ENCODE assay signal across 18 mouse cellular contexts in the genomic region with DNA sequence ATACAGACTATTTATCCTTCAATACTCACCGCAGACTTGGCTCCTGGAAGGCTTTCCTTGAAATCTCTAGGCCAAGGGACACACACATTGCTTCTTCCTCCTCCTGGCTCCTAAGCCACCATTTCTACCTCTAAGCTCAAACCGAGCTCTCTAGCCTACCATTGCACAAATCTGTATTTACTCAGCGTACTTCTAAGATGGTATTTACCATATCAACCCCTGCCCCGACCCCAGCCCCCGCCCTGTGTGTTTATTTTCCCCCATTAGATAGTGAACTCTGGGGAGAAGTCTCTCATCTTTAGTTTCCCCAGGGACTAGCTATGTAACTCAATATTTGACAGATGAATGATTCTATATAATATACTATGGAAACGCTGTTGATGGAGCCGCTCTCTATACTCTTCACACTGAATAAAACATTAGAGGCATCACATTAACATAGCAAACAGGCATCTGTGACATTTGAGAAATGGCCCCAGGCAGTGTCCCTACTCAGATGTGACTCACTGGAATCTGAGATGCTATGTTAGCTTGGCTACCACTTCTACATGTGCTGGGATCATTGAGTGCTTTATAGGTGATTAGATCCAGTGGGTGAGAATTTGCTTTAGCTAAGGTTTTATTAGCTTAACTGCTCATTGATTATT.
A peak's percentile ranks its signal among the peaks of the same experiment; 100 is the strongest.
DNase-seq lines count a peak whose midpoint lies in the region; ATAC-seq lines count a peak whose summit lies in the region.
"Had no signal": no experiment of that assay in that cellular context is flagged by ENCODE, and none has a peak within 500 bp of the region (broad histone marks: within the 10 kb centered on the region; RNA-seq: fewer than 3 reads in every experiment).

No protein-coding gene starts in this region.

- peaks cover 21% of the 10 kb centered on the region; the same call in 1 of the 2 replicates for H3K27me3 ChIP-seq in forebrain, embryonic 12.5 days
- peaks cover 13% of the 10 kb centered on the region; the same call in 1 of the 2 replicates for H3K27me3 ChIP-seq in forebrain, embryonic 10.5 days (ENCODE audit: poor library complexity, severe bottlenecking)
- no peaks in the 10 kb centered on the region for H3K27me3 ChIP-seq in neural tube, embryonic 12.5 days (replicated peaks)
- no peaks in the 10 kb centered on the region for H3K27me3 ChIP-seq in midbrain, embryonic 12.5 days
- H3K27me3 ChIP-seq: heart, embryonic 13.5 days had no signal

- peak overlapping the region; percentile 25; the same call in 1 of the 2 replicates for H3K27ac ChIP-seq in forebrain, embryonic 12.5 days
- H3K27ac ChIP-seq in forebrain, embryonic 10.5 days: no peak overlapping the region
- no peak overlapping the region for H3K27ac ChIP-seq in neural tube, embryonic 12.5 days
- peak overlapping the region; percentile 70 for H3K27ac ChIP-seq in midbrain, embryonic 12.5 days (replicated peaks)
- H3K27ac ChIP-seq: heart, embryonic 13.5 days had no signal

- ATAC-seq in forebrain, embryonic 12.5 days (ENCODE audit: low FRiP score): peak; percentile 58; the same call in 1 of the 2 replicates
- peak; percentile 88 for ATAC-seq in neural tube, embryonic 12.5 days (ENCODE audit: low FRiP score, low read depth)
- ATAC-seq in midbrain, embryonic 12.5 days (ENCODE audit: low FRiP score, low read depth): peak; percentile 87
- ATAC-seq: inflammation-experienced regulatory T-cells, adult 6 months had no signal

- H3K4me1 ChIP-seq in forebrain, embryonic 12.5 days: peaks cover 11% of the 10 kb centered on the region; the same call in 1 of the 2 replicates
- peaks cover 6% of the 10 kb centered on the region; the same call in 1 of the 2 replicates for H3K4me1 ChIP-seq in forebrain, embryonic 10.5 days
- H3K4me1 ChIP-seq in neural tube, embryonic 12.5 days: no peaks in the 10 kb centered on the region
- H3K4me1 ChIP-seq in midbrain, embryonic 12.5 days: 0 out of 2 replicates have a peak, but pooled peaks cover 6% of the 10 kb centered on the region
- H3K4me1 ChIP-seq: heart, embryonic 13.5 days had no signal

- H3K4me3 ChIP-seq in forebrain, embryonic 12.5 days (replicated peaks): no peak overlapping the region
- no peak overlapping the region for H3K4me3 ChIP-seq in forebrain, embryonic 10.5 days
- H3K4me3 ChIP-seq in neural tube, embryonic 12.5 days: no peak overlapping the region
- H3K4me3 ChIP-seq in midbrain, embryonic 12.5 days: no peak overlapping the region
- H3K4me3 ChIP-seq: heart, embryonic 13.5 days had no signal

- 73% methylated on average over 7 of the region's 7 CpGs for WGBS in forebrain, embryonic 12.5 days
- 87% methylated on average over 7 of the region's 7 CpGs for WGBS in forebrain, embryonic 10.5 days
- WGBS in neural tube, embryonic 12.5 days: 61% methylated on average over 7 of the region's 7 CpGs
- 51% methylated on average over 7 of the region's 7 CpGs for WGBS in midbrain, embryonic 12.5 days

- no peak overlapping the region for H3K9ac ChIP-seq in forebrain, embryonic 12.5 days
- H3K9ac ChIP-seq in neural tube, embryonic 12.5 days: no peak overlapping the region
- H3K9ac ChIP-seq in midbrain, embryonic 12.5 days (replicated peaks): no peak overlapping the region
- H3K9ac ChIP-seq: heart, embryonic 13.5 days had no signal

- DNase-seq in forebrain, embryonic 10.5 days (ENCODE audit: extremely low spot score, low spot score): no peak
- DNase-seq in neural tube, embryonic 10.5 days (ENCODE audit: extremely low spot score, low spot score): no peak
- DNase-seq in layer of hippocampus, postnatal 36 days: no peak
- no peak for DNase-seq in cerebellum, postnatal 36 days
- DNase-seq: adrenal gland, postnatal 25 days; cerebellum, adult 11-12 months; kidney, adult 8-10 months; kidney, postnatal 14 days; lung, adult 18-20 months; lung, postnatal 14 days; thymus, postnatal 14 days had no signal

- no peaks in the 10 kb centered on the region for H3K36me3 ChIP-seq in forebrain, embryonic 12.5 days (replicated peaks)
- H3K36me3 ChIP-seq in forebrain, embryonic 10.5 days (replicated peaks): no peaks in the 10 kb centered on the region
- no peaks in the 10 kb centered on the region for H3K36me3 ChIP-seq in neural tube, embryonic 12.5 days
- 0 out of 2 replicates have a peak, but pooled peaks cover 4% of the 10 kb centered on the region for H3K36me3 ChIP-seq in midbrain, embryonic 12.5 days
- H3K36me3 ChIP-seq: G1E; heart, embryonic 13.5 days had no signal

- no peak overlapping the region for H3K4me2 ChIP-seq in forebrain, embryonic 12.5 days
- H3K4me2 ChIP-seq in neural tube, embryonic 12.5 days (replicated peaks): no peak overlapping the region
- no peak overlapping the region for H3K4me2 ChIP-seq in midbrain, embryonic 12.5 days (replicated peaks)
- H3K4me2 ChIP-seq: heart, embryonic 13.5 days; liver, embryonic 11.5 days had no signal

- no peaks in the 10 kb centered on the region for H3K9me3 ChIP-seq in forebrain, embryonic 12.5 days
- no peaks in the 10 kb centered on the region for H3K9me3 ChIP-seq in forebrain, embryonic 10.5 days
- H3K9me3 ChIP-seq in neural tube, embryonic 12.5 days: no peaks in the 10 kb centered on the region
- no peaks in the 10 kb centered on the region for H3K9me3 ChIP-seq in midbrain, embryonic 12.5 days
- H3K9me3 ChIP-seq: G1E; heart, embryonic 13.5 days had no signal

Comparison
In these comparisons a context has a peak if more than half of its experiments do, and no peak if none do; other contexts are left out.
1. H3K27ac ChIP-seq: peak in forebrain, embryonic 12.5 days (single experiment) and midbrain, embryonic 12.5 days (single experiment); none in forebrain, embryonic 10.5 days (single experiment) and neural tube, embryonic 12.5 days (single experiment).
2. Peak in every context shown above with its lines, with median percentiles within 50 percentile points of each other: ATAC-seq.